Mouse (Mus musculus) thymus, postnatal 10 days (tissue): ENCODE data around the gene Gm10234.

Experiments used
- DNase-seq, 2 experiments: peaks; one replicate each; pipeline ENCODE4 v3.0.0; 2021; ENCODE audit warnings: low spot score in 2 of 2

Gm10234 gene

DNA sequence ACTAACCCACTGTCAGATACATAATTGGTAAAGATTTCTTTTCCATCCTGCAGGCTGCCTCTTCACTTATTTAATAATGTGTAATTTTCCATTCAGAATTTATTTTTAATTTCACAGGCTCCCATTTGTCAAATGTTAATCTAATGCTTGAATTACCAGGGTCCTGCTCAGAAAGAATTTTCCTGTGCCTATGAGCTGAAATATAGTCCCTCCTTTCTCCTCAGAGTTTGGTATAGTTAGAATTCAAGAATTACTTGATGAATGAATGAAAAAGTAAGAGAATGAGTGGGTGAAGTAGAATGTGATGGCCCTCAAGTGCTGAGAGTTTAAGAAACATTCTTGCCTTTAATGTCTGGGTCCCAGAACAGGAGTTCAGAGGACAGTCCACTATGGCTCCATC lies at the start of gene Gm10234:
Gene Gm10234 (plus strand): TSS at position 301 of the 400 bp plus-strand sequence.
- DNase-seq, result no peak

DNA sequence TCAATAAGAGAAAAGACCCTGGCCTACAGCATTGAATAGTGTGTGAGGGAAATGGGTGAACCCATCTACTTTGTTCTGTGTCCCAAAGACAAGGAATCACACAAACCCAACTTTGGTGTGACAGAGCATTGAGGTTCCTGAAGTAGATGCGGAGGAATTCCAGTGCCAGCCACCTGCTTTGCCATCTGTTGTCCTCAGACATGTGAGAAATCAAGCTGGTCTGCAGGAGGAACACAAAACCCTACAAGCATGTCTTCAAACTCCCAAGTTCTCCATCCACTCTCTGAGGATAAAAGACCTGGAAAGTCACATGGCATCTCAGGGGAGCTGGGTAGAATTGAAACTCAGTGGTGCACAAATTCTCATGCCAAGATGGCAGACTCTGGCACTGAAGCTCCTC lies 44.3 kb upstream of the Gm10234 start:
- no peak for DNase-seq

DNA sequence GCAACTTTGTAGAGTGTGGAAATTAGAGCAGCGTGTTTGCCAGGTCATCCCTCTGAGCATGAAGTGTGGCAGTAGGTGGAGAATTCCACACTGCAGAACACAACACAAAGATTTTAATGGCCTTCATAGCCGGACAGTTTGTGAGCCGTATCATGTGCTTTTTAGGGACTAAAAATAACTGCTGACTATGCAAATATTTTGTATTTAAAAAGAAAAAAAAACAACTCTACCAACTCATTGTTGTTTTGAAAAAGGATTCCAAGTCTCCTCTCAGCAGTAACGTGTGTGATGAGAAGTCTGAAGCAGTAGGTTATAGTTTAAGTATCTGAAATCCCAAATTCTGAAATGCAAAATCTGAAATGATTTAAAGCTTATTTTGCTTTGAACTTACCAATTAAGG lies 25.9 kb upstream of the Gm10234 start:
- DNase-seq, result no peak

DNA sequence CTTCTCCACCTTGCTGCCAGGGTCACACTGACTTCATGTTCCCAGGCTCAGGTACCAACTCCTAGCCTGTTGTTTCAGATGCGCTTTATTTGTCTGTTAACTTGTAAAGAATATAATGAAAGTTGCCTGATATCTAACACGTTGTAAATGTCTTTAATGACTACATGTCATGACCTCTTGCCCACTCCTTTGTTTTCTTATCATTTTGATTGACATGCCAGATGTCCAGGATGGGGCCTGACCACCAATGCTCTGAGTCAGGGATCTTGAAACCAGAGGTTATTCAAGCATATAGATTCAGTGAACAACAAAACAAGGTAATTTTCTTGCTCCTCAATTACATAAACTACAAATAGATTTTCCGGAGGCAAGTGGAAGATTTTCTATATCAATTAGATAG lies 23.5 kb upstream of the Gm10234 start:
- DNase-seq, result no peak

DNA sequence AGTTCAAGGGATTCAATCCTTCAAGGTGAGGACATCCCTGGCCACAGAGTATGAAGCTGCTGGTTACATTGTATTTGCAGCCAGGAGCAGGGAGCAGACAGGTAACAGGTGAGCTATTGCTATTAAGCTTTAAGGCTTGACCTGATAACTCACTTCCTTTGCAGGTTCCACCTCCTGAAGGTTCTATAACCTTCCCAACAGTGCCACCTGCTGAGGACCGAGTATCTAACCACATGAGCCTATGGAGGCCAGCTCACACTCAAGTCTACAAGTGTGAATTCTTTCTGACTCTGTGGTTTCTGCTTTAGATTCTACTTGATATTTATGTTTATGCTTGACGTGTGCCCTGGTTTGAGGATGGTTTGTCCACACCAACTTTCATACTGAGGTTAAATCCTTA lies 21.3 kb upstream of the Gm10234 start:
- DNase-seq, result no peak

DNA sequence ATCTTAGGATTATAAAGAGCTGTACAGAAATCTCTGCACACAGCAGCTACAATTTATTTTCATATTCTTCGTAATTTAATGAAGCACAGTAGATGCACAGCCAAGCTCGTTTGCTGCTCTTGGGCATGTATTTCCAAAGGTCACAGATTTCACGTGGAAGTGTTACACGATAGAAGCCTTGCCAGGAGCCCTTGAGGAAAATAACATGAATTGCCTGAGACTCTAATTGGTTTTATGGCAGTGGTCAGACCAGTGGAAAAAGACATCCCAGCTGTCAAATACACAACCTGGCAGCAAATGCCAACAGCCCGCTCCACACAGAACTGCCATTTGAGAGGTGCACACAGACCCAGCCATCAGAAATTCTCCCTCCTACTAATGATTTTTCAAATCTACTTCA lies 9.3 kb downstream of the Gm10234 start:
- no peak for DNase-seq

DNA sequence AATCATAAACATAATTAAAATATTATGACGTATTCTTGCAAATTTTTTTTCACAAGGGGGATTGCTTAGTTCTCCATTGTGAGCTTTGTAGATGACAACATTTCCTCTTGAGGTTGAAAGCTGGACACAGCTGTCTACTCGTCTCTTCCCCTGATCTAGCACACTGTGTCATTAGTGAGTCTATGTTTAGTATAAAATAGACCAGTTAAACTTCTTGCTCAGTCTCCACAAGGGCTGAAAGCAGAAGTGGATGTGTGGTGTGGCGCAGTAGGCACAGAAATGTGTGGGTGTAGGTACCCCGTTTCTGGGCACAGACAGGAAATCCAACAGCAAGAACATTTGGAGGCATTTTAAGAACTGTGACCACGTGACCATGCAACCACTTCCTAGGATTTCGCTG lies 12.9 kb downstream of the Gm10234 start:
- no peak for DNase-seq

DNA sequence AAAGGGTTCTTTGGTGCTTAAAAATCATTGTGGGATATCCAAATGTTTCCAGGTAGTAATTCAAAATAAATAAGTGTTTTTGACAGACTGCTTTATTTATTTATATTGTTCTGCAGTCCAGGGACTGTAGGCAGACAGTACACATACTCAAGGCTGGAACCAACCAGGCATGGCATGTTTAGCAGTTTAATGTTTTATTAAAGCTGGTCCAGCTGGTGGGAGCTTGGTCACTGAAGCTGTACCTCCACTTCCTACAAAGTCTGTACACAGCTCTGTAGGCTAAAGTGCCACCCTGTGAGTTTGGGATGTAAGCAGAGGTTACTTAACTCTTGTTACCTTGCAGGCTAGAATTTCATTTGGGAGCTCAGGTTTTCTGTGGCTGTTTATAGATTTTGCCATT lies 27.5 kb downstream of the Gm10234 start:
- no peak for DNase-seq

DNA sequence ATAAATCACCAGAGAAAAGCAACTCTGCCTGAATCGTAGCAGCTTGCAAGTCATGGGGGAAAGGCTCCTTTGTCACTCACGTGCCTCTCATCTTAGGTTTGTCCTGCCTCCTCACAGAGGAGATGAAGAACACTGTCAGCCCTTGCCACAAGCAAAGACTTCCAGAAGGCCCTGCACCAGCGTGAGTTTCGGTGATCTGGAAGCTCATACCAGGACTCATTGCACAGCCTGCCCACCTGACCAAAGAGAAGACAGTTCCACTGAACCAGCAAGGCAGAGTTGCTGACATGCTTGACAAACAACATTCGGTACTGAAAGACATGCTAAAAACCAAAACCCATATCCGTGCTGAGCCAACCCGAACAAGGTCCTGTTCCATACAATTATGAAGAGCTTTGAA lies 31.1 kb downstream of the Gm10234 start:
- no peak for DNase-seq

DNA sequence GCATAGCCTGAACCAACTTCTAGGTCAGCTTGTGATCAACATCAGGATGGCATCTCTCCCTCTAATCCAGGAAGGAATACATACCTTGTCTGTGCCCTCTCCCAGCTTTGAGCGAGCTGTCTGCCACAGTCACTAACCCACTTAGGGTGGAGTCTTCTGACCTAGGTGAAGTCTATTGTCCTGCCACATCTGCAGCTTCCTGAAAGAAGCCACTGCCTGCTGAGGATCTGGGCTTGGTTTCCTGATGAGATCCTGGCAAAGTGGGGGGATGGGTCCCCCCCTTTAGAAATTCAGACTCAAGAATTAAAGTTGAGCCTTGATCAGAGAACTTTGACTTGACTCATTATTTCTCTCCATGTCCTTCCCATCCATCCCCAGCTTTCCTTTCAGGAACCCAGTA lies 32.0 kb downstream of the Gm10234 start:
- no peak for DNase-seq

DNA sequence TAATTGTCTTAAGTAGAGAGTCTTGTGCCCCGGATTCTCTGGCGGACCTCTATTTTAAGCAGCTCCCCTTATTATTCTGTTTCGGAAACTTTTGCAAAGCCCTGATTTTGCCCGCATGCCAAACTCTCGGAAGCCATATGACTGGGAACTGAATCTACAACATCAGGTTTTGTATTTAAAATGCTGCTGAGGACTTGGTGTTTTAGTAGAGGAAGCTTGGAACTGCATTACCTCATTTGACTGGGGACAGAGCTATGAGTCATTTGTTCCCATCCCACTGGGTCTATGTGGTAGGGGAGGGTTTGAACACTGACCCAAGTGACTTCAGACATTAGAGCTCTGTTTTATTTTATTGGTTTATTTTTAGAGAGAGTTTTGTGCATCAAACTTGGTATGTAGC lies 38.2 kb downstream of the Gm10234 start:
- DNase-seq, result no peak

DNA sequence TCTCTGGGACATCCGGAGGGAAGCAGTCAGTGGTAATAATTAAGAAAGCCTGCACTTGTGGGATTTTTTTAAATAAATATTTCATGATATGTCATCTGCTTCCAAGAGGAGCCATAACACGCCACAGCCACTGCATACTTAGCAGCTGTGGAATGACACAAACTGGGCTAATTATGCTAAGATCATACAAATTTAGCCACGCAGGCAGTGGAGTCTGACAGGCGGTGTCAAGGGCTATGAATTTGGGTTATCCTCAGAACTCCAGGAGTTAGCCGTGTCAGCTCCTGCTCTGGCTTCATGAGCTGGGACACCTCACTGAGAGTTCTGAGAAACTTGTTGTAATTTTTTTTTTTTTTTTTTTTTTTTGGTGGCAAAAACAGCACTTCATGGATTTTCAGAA lies 40.8 kb downstream of the Gm10234 start:
- no peak for DNase-seq

DNA sequence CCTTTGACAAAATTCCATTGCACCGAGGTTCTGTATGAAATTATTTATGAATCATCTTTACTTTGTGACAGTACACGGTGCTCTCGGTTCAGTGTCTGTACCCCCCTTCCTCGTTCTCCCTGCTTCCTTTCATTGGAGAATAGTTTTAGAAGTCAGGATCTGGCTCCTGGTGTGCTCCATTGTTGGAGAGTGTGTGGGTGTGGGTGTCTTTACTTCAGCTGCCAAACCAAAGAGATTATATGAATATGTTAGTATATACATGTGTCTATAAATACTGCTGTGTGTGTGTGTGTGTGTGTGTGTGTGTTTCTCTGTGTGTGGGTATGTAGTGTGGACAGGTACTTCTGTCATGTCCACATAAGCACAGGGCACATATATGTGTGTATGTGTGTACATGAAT lies 49.9 kb downstream of the Gm10234 start:
- DNase-seq, result no peak
